Mouse (Mus musculus) forebrain, embryonic 15.5 days (tissue): Measurements from ENCODE around the gene Noxo1. TPM values are rescaled to one million over a fixed set of nuclear protein-coding genes. Genes with fewer than 3 reads are reported as not detected.

Source experiments
- ATAC-seq: fragments of 200-750 bp; cut with Nextera tagmentation; replicated peaks from 2 replicates; pipeline ENCODE4 v1.8.0; 2017; ENCODE audit warnings: mild to moderate bottlenecking, moderate TSS enrichment, moderate library complexity
- H3K27ac ChIP-seq: fragments of 300-500 bp; sonication (generic); replicated peaks from 2 replicates; pipeline ENCODE4 v1.5.1; 2015; ENCODE audit warnings: mild to moderate bottlenecking, inconsistent platforms
- H3K27me3 ChIP-seq: fragments of 300-500 bp; sonication (generic); 2 replicates; pipeline ENCODE4 v1.6.1; 2015; ENCODE audit warnings: inconsistent platforms
- H3K36me3 ChIP-seq: fragments of 300-500 bp; sonication (generic); 2 replicates; pipeline ENCODE4 v1.6.1; 2015; ENCODE audit warnings: mild to moderate bottlenecking, inconsistent platforms
- H3K4me1 ChIP-seq: fragments of 300-500 bp; sonication (generic); 2 replicates; pipeline ENCODE4 v1.6.1; 2015; ENCODE audit warnings: inconsistent platforms
- H3K4me2 ChIP-seq: fragments of 300-500 bp; sonication (generic); replicated peaks from 2 replicates; pipeline ENCODE4 v1.6.1; 2015; ENCODE audit warnings: mild to moderate bottlenecking, inconsistent platforms
- H3K4me3 ChIP-seq: fragments of 300-500 bp; sonication (generic); 2 replicates; pipeline ENCODE4 v1.5.1; 2015; ENCODE audit warnings: mild to moderate bottlenecking, inconsistent platforms
- H3K9ac ChIP-seq: fragments of 300-500 bp; sonication (generic); replicated peaks from 2 replicates; pipeline ENCODE4 v1.6.1; 2015; ENCODE audit warnings: mild to moderate bottlenecking, inconsistent platforms
- H3K9me3 ChIP-seq: fragments of 300-500 bp; sonication (generic); 2 replicates; pipeline ENCODE4 v1.6.1; 2016; ENCODE audit warnings: inconsistent platforms
- WGBS: fragments of 180-500 bp; shearing (Covaris S2); methylation state at CpG from one replicate; pipeline ENCODE4 v1.1.7; 2015; ENCODE audit warnings: mixed read lengths; 5-methylcytosine and 5-hydroxymethylcytosine counted together
- polyA plus RNA-seq: library from polyadenylated mRNA; unstranded; fragments of >200 nt; fragmentation: Nextera tagmentation; extraction: Ambion mirVana; gene quantifications from 2 replicates; pipeline ENCODE4 v1.2.1, GENCODE M21; 2015

Noxo1 gene
- polyA plus RNA-seq, 1 experiment from 2014 or later, result 2.0 TPM

GRCm38 (mm10) chr17:24686514-24686913 is 9.5 kb upstream of the Noxo1 start:
- H3K4me2 ChIP-seq, result no peak overlapping the region; the same call in 1 of the 2 replicates
- H3K4me1 ChIP-seq, result peaks cover 31% of the 10 kb centered on the region
- no peaks in the 10 kb centered on the region for H3K9me3 ChIP-seq
- H3K27ac ChIP-seq, result no peak overlapping the region
- ATAC-seq, result no peak
- H3K27me3 ChIP-seq, result peaks cover 13% of the 10 kb centered on the region
- H3K9ac ChIP-seq, result no peak overlapping the region
- H3K36me3 ChIP-seq, result peaks cover 6% of the 10 kb centered on the region
- WGBS, result 36% methylated on average over 16 of the region's 16 CpGs
- 0 out of 2 replicates have a peak overlapping the region, but pooled peaks have one; percentile 3 for H3K4me3 ChIP-seq

GRCm38 (mm10) chr17:24687146-24687595 is 8.9 kb upstream of the Noxo1 start:
- Histone ChIP-seq H3K4me2 (peak overlapping the region; percentile 55), H3K36me3 (peaks cover 5% of the 10 kb centered on the region; the same call in 1 of the 2 replicates), H3K4me1 (peaks cover 31% of the 10 kb centered on the region), H3K9me3 (no peaks in the 10 kb centered on the region), H3K9ac (peak overlapping the region; percentile 23; the same call in 1 of the 2 replicates), H3K27ac (no peak overlapping the region), H3K4me3 (peak overlapping the region; percentile 96), H3K27me3 (peaks cover 13% of the 10 kb centered on the region)
- no peak for ATAC-seq
- 2% methylated on average over 25 of the region's 25 CpGs for WGBS

GRCm38 (mm10) chr17:24687599-24687998 is 8.4 kb upstream of the Noxo1 start:
- WGBS, result 18% methylated on average over 23 of the region's 23 CpGs
- peak overlapping the region; percentile 23; the same call in 1 of the 2 replicates for H3K9ac ChIP-seq
- peaks cover 31% of the 10 kb centered on the region for H3K4me1 ChIP-seq

GRCm38 (mm10) chr17:24689251-24690081 is 6.6 kb upstream of the Noxo1 start, which contains the start of gene Syngr3:
Syngr3 (minus strand) TSS chr17:24689955.
- under 1% methylated on average over 53 of the region's 55 CpGs for WGBS
- H3K4me1 ChIP-seq, result peaks cover 36% of the 10 kb centered on the region

More at GRCm38 (mm10) chr17:24687599-24687998, 8.4 kb upstream of the Noxo1 start:
- H3K27ac ChIP-seq, result no peak overlapping the region
- H3K9me3 ChIP-seq, result no peaks in the 10 kb centered on the region
- peaks cover 7% of the 10 kb centered on the region for H3K36me3 ChIP-seq
- H3K4me3 ChIP-seq, result peak overlapping the region; percentile 96
- ATAC-seq, result no peak
- peaks cover 13% of the 10 kb centered on the region for H3K27me3 ChIP-seq
- H3K4me2 ChIP-seq, result peak overlapping the region; percentile 55

GRCm38 (mm10) chr17:24692385-24692784 is 3.6 kb upstream of the Noxo1 start:
- peaks cover 51% of the 10 kb centered on the region for H3K4me1 ChIP-seq

More at GRCm38 (mm10) chr17:24689251-24690081, 6.6 kb upstream of the Noxo1 start, which contains the start of gene Syngr3:
- Histone ChIP-seq H3K9ac (peak within 1 kb of the TSS; percentile 98), H3K4me3 (peak within 1 kb of the TSS; percentile 96), H3K27ac (peak within 1 kb of the TSS; percentile 90), H3K36me3 (peaks cover 15% of the 10 kb centered on the region), H3K9me3 (no peaks in the 10 kb centered on the region), H3K4me2 (peak within 1 kb of the TSS; percentile 79), H3K27me3 (peaks cover 13% of the 10 kb centered on the region)
- peak; percentile 59 for ATAC-seq

GRCm38 (mm10) chr17:24695326-24696010 is 566 bp upstream of the Noxo1 start:
- Histone ChIP-seq H3K4me3 (peak overlapping the region; percentile 77), H3K4me2 (peak overlapping the region; percentile 72), H3K4me1 (peaks cover 26% of the 10 kb centered on the region), H3K27me3 (no peaks in the 10 kb centered on the region), H3K9ac (peak overlapping the region; percentile 86), H3K27ac (peak overlapping the region; percentile 87), H3K36me3 (peaks cover 21% of the 10 kb centered on the region), H3K9me3 (no peaks in the 10 kb centered on the region)
- 7% methylated on average over 44 of the region's 51 CpGs for WGBS
- peak; percentile 38 for ATAC-seq

More at GRCm38 (mm10) chr17:24692385-24692784, 3.6 kb upstream of the Noxo1 start:
- Histone ChIP-seq H3K27ac (no peak overlapping the region), H3K9me3 (no peaks in the 10 kb centered on the region), H3K27me3 (peaks cover 13% of the 10 kb centered on the region), H3K4me2 (no peak overlapping the region), H3K36me3 (peaks cover 15% of the 10 kb centered on the region), H3K4me3 (no peak overlapping the region), H3K9ac (no peak overlapping the region)
- ATAC-seq, result no peak
- 89% methylated on average over 5 of the region's 5 CpGs for WGBS

- ATAC-seq, result no peak
- Histone ChIP-seq H3K27ac (no peak overlapping the region), H3K27me3 (no peaks in the 10 kb centered on the region), H3K4me3 (no peak overlapping the region), H3K36me3 (peaks cover 34% of the 10 kb centered on the region), H3K4me2 (no peak overlapping the region), H3K4me1 (peaks cover 24% of the 10 kb centered on the region), H3K9me3 (no peaks in the 10 kb centered on the region), H3K9ac (no peak overlapping the region)
- 19% methylated on average over 5 of the region's 5 CpGs for WGBS
These were observed 2.0 kb downstream of the Noxo1 start for GRCm38 (mm10) chr17:24697985-24698384.

- Histone ChIP-seq H3K4me2 (no peak overlapping the region), H3K27ac (no peak overlapping the region), H3K4me3 (no peak overlapping the region), H3K9ac (no peak overlapping the region), H3K9me3 (no peaks in the 10 kb centered on the region), H3K4me1 (peaks cover 24% of the 10 kb centered on the region), H3K36me3 (peaks cover 33% of the 10 kb centered on the region), H3K27me3 (no peaks in the 10 kb centered on the region)
- ATAC-seq, result no peak
- 70% methylated on average over 9 of the region's 9 CpGs for WGBS
These were observed 2.7 kb downstream of the Noxo1 start for GRCm38 (mm10) chr17:24698715-24699114.

- H3K4me2 ChIP-seq, result no peak overlapping the region
These were observed 3.4 kb downstream of the Noxo1 start for GRCm38 (mm10) chr17:24699473-24699872.

GRCm38 (mm10) chr17:24701251-24701650 is 5.2 kb downstream of the Noxo1 start:
- Histone ChIP-seq H3K4me2 (no peak overlapping the region), H3K4me1 (peaks cover 14% of the 10 kb centered on the region), H3K9me3 (no peaks in the 10 kb centered on the region), H3K27me3 (no peaks in the 10 kb centered on the region), H3K4me3 (no peak overlapping the region), H3K9ac (no peak overlapping the region), H3K27ac (no peak overlapping the region), H3K36me3 (peaks cover 49% of the 10 kb centered on the region)
- 92% methylated on average over 9 of the region's 9 CpGs for WGBS
- ATAC-seq, result no peak

More at GRCm38 (mm10) chr17:24699473-24699872, 3.4 kb downstream of the Noxo1 start:
- Histone ChIP-seq H3K27ac (no peak overlapping the region), H3K36me3 (peaks cover 38% of the 10 kb centered on the region), H3K9ac (no peak overlapping the region), H3K4me1 (peaks cover 20% of the 10 kb centered on the region), H3K9me3 (no peaks in the 10 kb centered on the region), H3K4me3 (no peak overlapping the region), H3K27me3 (no peaks in the 10 kb centered on the region)
- no peak for ATAC-seq
- 85% methylated on average over 2 of the region's 2 CpGs for WGBS

- ATAC-seq, result no peak
- Histone ChIP-seq H3K4me1 (peaks cover 20% of the 10 kb centered on the region), H3K27ac (no peak overlapping the region), H3K9me3 (no peaks in the 10 kb centered on the region), H3K9ac (no peak overlapping the region), H3K4me3 (0 out of 2 replicates have a peak overlapping the region, but pooled peaks have one; percentile 64), H3K4me2 (0 out of 2 replicates have a peak overlapping the region, but pooled peaks have one; percentile 61), H3K27me3 (no peaks in the 10 kb centered on the region), H3K36me3 (peaks cover 39% of the 10 kb centered on the region)
- WGBS, result 94% methylated on average over 3 of the region's 3 CpGs
These were observed 9.8 kb downstream of the Noxo1 start for GRCm38 (mm10) chr17:24705821-24706220.
